Mouse (Mus musculus) liver, adult 2 months (tissue): ENCODE measurements around the gene Smarca5. TPM values are rescaled to one million over a fixed set of nuclear protein-coding genes. Genes with fewer than 3 reads are reported as not detected.
A peak's percentile ranks its signal among the peaks of the same experiment; 100 is the strongest.

Experiments used
- DNase-seq: peaks from one replicate; pipeline ENCODE4 v3.0.0-alpha.2; 2011; ENCODE audit warnings: low read depth, low spot score; ENCODE audit errors: extremely low read depth
- H3K27ac ChIP-seq: fragments of 200-500 bp; replicated peaks from 2 replicates; pipeline ENCODE4 v1.5.1; 2012; ENCODE audit warnings: low read depth, mild to moderate bottlenecking, control low read depth, inconsistent platforms, low read length; ENCODE audit not compliant: insufficient read depth
- H3K27me3 ChIP-seq: fragments of 200-500 bp; 2 replicates; pipeline ENCODE4 v1.6.1; 2012; ENCODE audit warnings: mild to moderate bottlenecking, moderate library complexity, low read length, inconsistent platforms; ENCODE audit not compliant: control insufficient read depth, insufficient read depth
- H3K36me3 ChIP-seq: fragments of 200-500 bp; 2 replicates; pipeline ENCODE4 v1.6.1; 2012; ENCODE audit warnings: low read length, inconsistent platforms; ENCODE audit not compliant: control insufficient read depth, insufficient read depth
- H3K4me1 ChIP-seq: fragments of 200-500 bp; 2 replicates; pipeline ENCODE4 v1.6.1; 2011; ENCODE audit warnings: low read length; ENCODE audit not compliant: control insufficient read depth, insufficient read depth
- H3K4me3 ChIP-seq: fragments of 200-500 bp; 2 replicates; pipeline ENCODE4 v1.5.1; 2011; ENCODE audit warnings: low read depth, mild to moderate bottlenecking, control low read depth, low read length, moderate library complexity; ENCODE audit not compliant: insufficient read depth
- H3K79me2 ChIP-seq: fragments of 200-500 bp; 2 replicates; pipeline ENCODE4 v1.6.1; 2012; ENCODE audit warnings: inconsistent platforms, mild to moderate bottlenecking, low read length, moderate library complexity; ENCODE audit not compliant: control insufficient read depth, insufficient read depth
- H3K9ac ChIP-seq: fragments of 200-500 bp; 2 replicates; pipeline ENCODE4 v1.6.1; 2012; ENCODE audit warnings: low read depth, mild to moderate bottlenecking, control low read depth, inconsistent platforms, low read length
- CTCF ChIP-seq: fragments of 200-500 bp; IDR thresholded peaks from 2 replicates; pipeline ENCODE4 v1.5.1; 2011; ENCODE audit warnings: low read depth, low read length, control low read depth
- POLR2A ChIP-seq: fragments of 200-500 bp; IDR thresholded peaks from 2 replicates; pipeline ENCODE4 v1.6.1; 2011; ENCODE audit warnings: low read length, control low read depth; ENCODE audit not compliant: insufficient read depth; ENCODE audit errors: extremely low read depth
- WGBS: fragments of 180-500 bp; shearing (Covaris S2); methylation state at CpG from one replicate; pipeline ENCODE4 v1.1.7; 2018; 5-methylcytosine and 5-hydroxymethylcytosine counted together
- polyA plus RNA-seq: library from polyadenylated mRNA; depleted of rRNA; stranded (reverse); fragments of >200 nt; gene quantifications from 2 replicates; pipeline ENCODE4 v1.2.3, GENCODE M21; 2012
- total RNA-seq: library from RNA; depleted of rRNA; stranded (reverse); fragments of >200 nt; gene quantifications from 2 replicates; pipeline ENCODE4 v1.2.3, GENCODE M21; 2014

The Smarca5 gene
- total and polyA plus RNA-seq, 2 experiments, result 3.4 to 18.6 TPM

DNA sequence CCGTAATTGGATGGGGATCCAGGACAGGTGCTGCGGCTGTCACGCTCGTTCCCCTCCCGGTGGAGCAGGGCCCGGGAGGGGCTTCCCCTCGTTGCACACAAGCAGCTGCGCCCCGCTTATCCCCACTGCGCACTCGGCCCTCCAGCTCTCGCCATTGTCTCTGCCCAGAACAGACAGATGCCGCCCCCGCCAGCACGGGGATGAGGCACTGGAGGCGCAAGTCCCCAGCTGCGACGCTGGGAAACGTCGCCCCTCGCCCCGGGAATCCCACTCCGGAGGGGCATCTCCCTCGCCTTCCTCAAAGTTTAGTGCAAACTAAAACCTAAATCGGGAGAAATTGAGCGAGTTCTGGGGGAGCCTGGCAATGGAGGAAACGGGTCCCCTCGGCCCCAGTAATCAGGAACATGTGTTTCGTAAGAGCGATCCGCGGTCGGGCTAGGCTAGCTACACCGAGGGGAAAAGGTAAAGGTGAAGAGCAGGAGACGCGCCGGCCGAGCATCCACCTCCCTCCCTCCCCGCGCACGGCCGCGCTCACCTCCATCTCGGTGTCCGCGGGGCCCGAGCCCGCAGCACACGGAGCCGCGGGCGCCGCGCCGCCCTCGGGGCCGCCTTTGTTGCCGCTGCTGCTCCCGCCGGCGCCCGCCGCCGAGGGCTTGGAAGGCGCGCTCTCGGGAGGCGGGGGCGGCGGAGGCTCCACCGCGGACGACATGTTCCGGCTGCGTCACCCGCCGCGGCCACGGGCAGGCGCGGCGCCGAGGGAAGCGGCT lies 726 bp downstream of the Smarca5 start:
- H3K36me3 ChIP-seq, result peaks cover 9% of the 10 kb centered on the region; the same call in 1 of the 2 replicates
- no peak for TF ChIP-seq CTCF
- no peak for TF ChIP-seq POLR2A
- peaks cover 5% of the 10 kb centered on the region; the same call in 1 of the 2 replicates for H3K4me1 ChIP-seq
- H3K27me3 ChIP-seq, result no peaks in the 10 kb centered on the region
- peak overlapping the region; percentile 99 for H3K4me3 ChIP-seq
- WGBS, result under 1% methylated on average over 75 of the region's 84 CpGs
- peak overlapping the region; percentile 98 for H3K9ac ChIP-seq
- peak; percentile 21 for DNase-seq
- H3K79me2 ChIP-seq, result peaks cover 9% of the 10 kb centered on the region; the same call in 1 of the 2 replicates
- peak overlapping the region; percentile 90 for H3K27ac ChIP-seq

DNA sequence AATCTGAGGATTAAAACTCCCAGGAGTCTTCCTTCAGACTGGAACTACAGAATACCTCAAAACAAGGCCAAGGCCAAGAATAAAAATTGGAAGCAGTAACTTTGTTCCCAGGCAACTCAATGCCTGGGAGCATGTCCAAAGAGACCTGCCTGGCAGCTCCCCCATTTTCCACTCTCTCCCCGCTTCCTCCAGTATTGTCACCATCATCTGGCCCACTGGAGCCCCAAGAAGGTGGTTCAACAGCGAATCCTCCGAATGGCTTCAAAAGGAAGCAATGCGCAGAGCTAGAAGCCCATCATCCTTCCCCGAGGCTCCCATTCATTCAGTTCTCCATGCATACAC lies 1.3 kb downstream of the Smarca5 start:
- peaks cover 11% of the 10 kb centered on the region for H3K36me3 ChIP-seq

DNA sequence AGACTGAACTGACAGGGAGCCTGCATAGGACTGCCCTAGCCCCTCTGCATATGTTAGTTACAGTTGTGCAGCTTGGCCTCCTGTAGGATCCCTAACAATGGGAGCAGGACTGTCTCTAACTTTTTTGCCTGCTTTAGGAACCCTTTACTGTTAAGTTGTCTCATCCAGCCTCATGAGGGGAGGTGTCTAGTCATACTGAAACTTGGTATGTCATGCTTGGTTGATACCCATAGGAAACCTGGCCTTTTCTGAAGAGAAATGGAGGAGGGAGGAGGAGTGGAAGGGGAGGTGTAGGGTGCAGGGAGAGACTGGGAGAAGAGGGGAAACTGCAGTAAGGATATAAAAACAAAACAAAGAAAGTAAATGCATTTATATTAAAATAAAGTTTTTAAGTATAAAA lies 7.0 kb downstream of the Smarca5 start:
- H3K79me2 ChIP-seq, result peaks cover 4% of the 10 kb centered on the region; the same call in 1 of the 2 replicates
- no peak for TF ChIP-seq CTCF
- no peak for TF ChIP-seq POLR2A
- no peaks in the 10 kb centered on the region for H3K4me1 ChIP-seq
- no peak overlapping the region for H3K27ac ChIP-seq
- peaks cover 32% of the 10 kb centered on the region for H3K36me3 ChIP-seq
- DNase-seq, result no peak
- H3K27me3 ChIP-seq, result no peaks in the 10 kb centered on the region
- no peak overlapping the region for H3K9ac ChIP-seq
- no peak overlapping the region for H3K4me3 ChIP-seq

More for the DNA sequence above, 1.3 kb downstream of the Smarca5 start:
- WGBS, result 2% methylated on average over 5 of the region's 5 CpGs
- TF ChIP-seq CTCF (no peak), POLR2A (no peak)
- peak; percentile 21 for DNase-seq
- H3K27ac ChIP-seq, result peak overlapping the region; percentile 90; the same call in 1 of the 2 replicates
- peaks cover 9% of the 10 kb centered on the region; the same call in 1 of the 2 replicates for H3K79me2 ChIP-seq
- no peaks in the 10 kb centered on the region for H3K27me3 ChIP-seq
- peak overlapping the region; percentile 99 for H3K4me3 ChIP-seq
- H3K9ac ChIP-seq, result peak overlapping the region; percentile 98
- H3K4me1 ChIP-seq, result peaks cover 5% of the 10 kb centered on the region; the same call in 1 of the 2 replicates

DNA sequence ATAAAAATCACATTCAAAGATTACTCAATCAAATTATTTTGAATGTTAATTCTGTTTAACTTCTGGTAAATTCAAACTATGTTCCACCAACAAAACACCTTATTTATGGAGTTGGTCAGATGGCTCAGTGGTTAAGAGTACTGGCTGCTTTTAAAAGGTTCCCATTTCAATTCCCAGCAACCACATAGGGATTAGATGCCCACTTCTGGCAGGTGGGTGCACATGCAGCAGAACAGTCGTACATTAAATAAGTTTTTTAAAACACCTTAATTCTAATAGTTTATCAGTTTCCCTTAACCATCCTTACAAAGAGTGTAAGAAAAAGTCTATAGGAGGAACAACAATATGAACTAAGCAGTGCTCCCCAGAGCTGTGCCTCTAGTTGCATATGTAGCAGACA lies 24.8 kb downstream of the Smarca5 start:
- WGBS, result 92% methylated on average over 1 of the region's 1 CpGs
- Histone ChIP-seq H3K4me3 (no peak overlapping the region), H3K4me1 (no peaks in the 10 kb centered on the region), H3K9ac (no peak overlapping the region), H3K27ac (no peak overlapping the region), H3K79me2 (no peaks in the 10 kb centered on the region), H3K27me3 (no peaks in the 10 kb centered on the region), H3K36me3 (peaks cover 42% of the 10 kb centered on the region)
- no peak for DNase-seq
- TF ChIP-seq CTCF (no peak), POLR2A (no peak)

DNA sequence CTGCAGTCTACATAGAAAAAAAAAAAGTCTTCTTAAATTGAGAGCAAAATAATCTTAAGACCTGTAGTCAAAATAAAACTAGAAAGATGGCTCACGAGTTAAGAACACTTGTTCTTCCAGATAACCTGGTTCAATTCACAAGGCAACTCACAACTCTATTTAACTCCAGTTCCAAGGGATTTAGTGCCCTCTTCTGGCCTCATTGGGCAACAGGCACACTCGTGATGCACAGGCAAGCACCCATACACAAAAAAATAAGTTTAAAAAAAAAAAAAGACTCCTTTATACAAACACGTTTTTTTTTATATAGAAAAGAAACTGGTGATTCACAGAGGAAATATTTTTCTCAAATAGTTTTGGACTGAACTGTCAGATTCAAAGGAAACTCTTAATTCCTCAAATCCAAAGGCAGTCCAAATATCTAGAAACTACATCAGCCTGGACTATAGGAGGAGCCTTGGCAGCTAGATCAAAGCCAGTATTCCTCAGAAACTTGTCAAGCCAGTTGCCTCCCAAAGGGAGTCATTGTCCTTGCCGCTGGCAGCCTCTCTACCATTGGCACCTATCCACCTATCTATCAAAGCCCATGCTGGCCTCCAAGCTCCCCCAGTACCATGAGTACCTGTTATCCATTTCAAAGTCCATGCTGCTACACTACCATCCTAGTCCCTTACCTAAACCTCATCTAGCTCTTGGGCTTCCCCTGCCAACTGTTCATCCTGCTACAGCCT lies 28.5 kb downstream of the Smarca5 start:
- Histone ChIP-seq H3K4me1 (no peaks in the 10 kb centered on the region), H3K27ac (no peak overlapping the region), H3K27me3 (no peaks in the 10 kb centered on the region), H3K36me3 (peaks cover 50% of the 10 kb centered on the region), H3K4me3 (no peak overlapping the region), H3K9ac (no peak overlapping the region), H3K79me2 (no peaks in the 10 kb centered on the region)
- WGBS, result 66% methylated on average over 4 of the region's 4 CpGs
- no peak for TF ChIP-seq POLR2A
- TF ChIP-seq CTCF, result peak; percentile 17; the same call in 1 of the 2 replicates
- DNase-seq, result peak; percentile 57
